Mouse (Mus musculus): ENCODE data around the gene Cox15. TPM values are rescaled to one million over a fixed set of nuclear protein-coding genes. Genes with fewer than 3 reads are reported as not detected.
A peak's percentile ranks its signal among the peaks of the same experiment; 100 is the strongest.

The Cox15 gene
- total RNA-seq, 2 experiments from 2014 or later, result 35.7 to 36.0 TPM

- DNase-seq, result no peak
These were observed 8.9 kb upstream of the Cox15 start for GRCm38 (mm10) chr19:43761543-43762256.

- DNase-seq, result peak; percentile 85
These were observed 7.7 kb upstream of the Cox15 start for GRCm38 (mm10) chr19:43760504-43760903.

GRCm38 (mm10) chr19:43754872-43755271 is 2.1 kb upstream of the Cox15 start:
- no peak for DNase-seq

GRCm38 (mm10) chr19:43754237-43754636 is 1.4 kb upstream of the Cox15 start:
- DNase-seq, result no peak

GRCm38 (mm10) chr19:43753226-43753835 is 531 bp upstream of the Cox15 start:
- DNase-seq, result peak; percentile 94

GRCm38 (mm10) chr19:43750008-43750407 is 2.8 kb downstream of the Cox15 start:
- no peak for DNase-seq

GRCm38 (mm10) chr19:43747877-43748276 is 4.9 kb downstream of the Cox15 start:
- no peak for DNase-seq

GRCm38 (mm10) chr19:43745740-43746139 is 7.1 kb downstream of the Cox15 start:
- no peak for DNase-seq

GRCm38 (mm10) chr19:43743401-43743800 is 9.4 kb downstream of the Cox15 start:
- DNase-seq, result no peak

GRCm38 (mm10) chr19:43738409-43738808 is 14.4 kb downstream of the Cox15 start:
- no peak for DNase-seq

GRCm38 (mm10) chr19:43731157-43731556 is 21.6 kb downstream of the Cox15 start:
- DNase-seq, result no peak

- DNase-seq, result no peak
These were observed 22.8 kb downstream of the Cox15 start for GRCm38 (mm10) chr19:43730037-43730428.

GRCm38 (mm10) chr19:43729296-43730036 is 23.3 kb downstream of the Cox15 start:
- DNase-seq, result peak; percentile 46

- DNase-seq, result no peak
These were observed 26.2 kb downstream of the Cox15 start for GRCm38 (mm10) chr19:43726510-43727146.

- DNase-seq, result no peak
These were observed 28.0 kb downstream of the Cox15 start for GRCm38 (mm10) chr19:43724821-43725220.

- no peak for DNase-seq
These were observed 28.6 kb downstream of the Cox15 start for GRCm38 (mm10) chr19:43724194-43724593.

GRCm38 (mm10) chr19:43723501-43723900 is 29.3 kb downstream of the Cox15 start:
- DNase-seq, result no peak

- no peak for DNase-seq
These were observed 29.9 kb downstream of the Cox15 start for GRCm38 (mm10) chr19:43722891-43723290.

- DNase-seq, result no peak
These were observed 32.7 kb downstream of the Cox15 start for GRCm38 (mm10) chr19:43720061-43720460.

- no peak for DNase-seq
These were observed 40.8 kb downstream of the Cox15 start for GRCm38 (mm10) chr19:43711971-43712370.

GRCm38 (mm10) chr19:43711159-43711916 is 41.5 kb downstream of the Cox15 start:
- DNase-seq, result no peak

GRCm38 (mm10) chr19:43709317-43709716 is 43.5 kb downstream of the Cox15 start:
- DNase-seq, result no peak
